Mouse (Mus musculus): ENCODE results near the gene Armc9. TPM values are rescaled to one million over a fixed set of nuclear protein-coding genes. Genes with fewer than 3 reads are reported as not detected.

The Armc9 gene
- 8.1 TPM for polyA plus RNA-seq (2014; fragmentation: Illumina TruSeq; extraction: RNeasy Lipid Tissue Mini Kit (QIAGEN cat#74804); ENCODE audit: low read depth, low replicate concordance)

DNA sequence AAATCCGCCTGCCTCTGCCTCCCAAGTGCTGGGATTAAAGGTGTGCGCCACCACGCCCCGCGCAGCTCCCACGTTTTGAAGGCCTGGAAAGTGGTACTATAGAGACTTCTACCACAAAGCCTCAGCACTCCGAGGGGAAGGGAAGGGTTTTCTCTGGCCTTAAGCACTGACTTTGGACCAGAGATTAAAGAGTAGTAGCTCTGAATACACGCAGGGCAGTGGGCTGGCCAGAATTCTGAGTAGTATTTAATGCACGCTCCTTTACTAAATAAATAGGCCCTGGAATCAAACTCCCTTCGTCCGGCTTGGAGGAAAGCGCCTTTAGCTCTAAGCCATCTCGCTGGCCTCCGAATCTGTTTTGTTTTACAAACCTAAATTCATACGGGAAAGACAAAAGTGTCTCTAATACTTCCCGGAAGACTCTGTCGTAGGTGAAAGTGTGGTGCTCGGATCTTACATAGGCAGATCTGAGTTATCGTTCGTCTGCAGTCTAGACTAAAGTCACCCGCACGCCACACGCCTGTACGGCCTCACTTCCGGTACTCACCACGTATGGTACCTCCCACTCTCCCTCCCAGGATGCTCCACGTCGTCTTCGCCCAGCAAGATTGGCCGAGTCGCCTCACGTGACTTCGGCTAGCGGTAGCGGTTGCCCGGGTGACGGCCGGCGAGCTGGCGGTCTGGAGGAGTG lies at the start of gene Armc9:
Gene Armc9, plus strand, starts transcription at position 648 of the 691 bp plus-strand sequence.

GRCm38 (mm10) chr1:86111779-86112178 lies 42.8 kb upstream of the Armc9 start, which contains the start of gene Htr2b:
Htr2b (minus strand) TSS chr1:86111970.

DNA sequence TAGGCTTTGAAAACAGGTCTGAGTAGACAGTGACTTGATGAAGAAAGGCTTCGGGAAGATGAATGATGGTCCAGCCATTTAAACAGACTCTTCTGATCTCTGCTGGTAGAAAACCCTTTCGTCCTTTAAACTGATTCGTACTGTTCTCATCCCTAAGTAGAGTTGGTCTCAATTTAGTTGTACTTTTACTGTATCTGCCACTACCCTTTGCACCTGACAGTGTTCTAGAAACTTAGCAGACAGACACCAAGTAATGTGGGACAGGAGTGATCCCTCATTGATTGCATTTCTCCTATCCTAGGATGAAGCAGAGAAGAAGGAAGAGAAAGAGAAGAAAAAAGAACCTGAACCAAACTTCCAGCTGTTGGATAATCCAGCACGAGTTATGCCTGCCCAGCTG lies 21.2 kb upstream of the Armc9 start, which contains the start of gene Gm21972:
Gene Gm21972, plus strand, starts transcription at position 301 of the 400 bp plus-strand sequence.

DNA sequence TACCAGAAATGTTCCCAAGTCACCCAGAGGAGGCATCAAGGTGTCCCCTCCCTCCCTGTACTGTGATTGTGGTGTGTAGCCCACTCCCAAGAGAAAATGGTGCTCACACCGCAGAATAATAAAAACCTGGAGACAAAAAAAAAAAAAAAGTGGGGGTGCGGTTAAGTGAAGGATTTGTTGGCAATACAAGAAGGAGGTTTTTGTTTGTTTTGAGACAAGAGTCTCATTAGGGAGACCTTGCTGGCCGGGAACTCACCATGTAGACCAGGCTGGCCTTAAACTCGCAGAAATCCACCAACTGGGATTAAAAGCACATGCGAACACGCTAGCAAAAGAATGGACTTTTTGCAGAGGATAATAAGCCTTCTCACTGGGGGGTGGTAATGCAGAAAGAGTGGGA lies 148.0 kb downstream of the Armc9 start, which contains the start of gene B3gnt7:
Gene B3gnt7, plus strand, starts transcription at position 301 of the 400 bp plus-strand sequence.

Other genes with a start within 250 kb of the Armc9 start
- gene 4933407L21Rik, start 226.3 kb upstream of the Armc9 start, polyA plus RNA-seq (2014; fragmentation: Illumina TruSeq; extraction: RNeasy Lipid Tissue Mini Kit (QIAGEN cat#74804); ENCODE audit: low read depth, low replicate concordance) = not detected
- not detected for gene Gpr55, start 193.8 kb upstream of the Armc9 start, polyA plus RNA-seq (2014; fragmentation: Illumina TruSeq; extraction: RNeasy Lipid Tissue Mini Kit (QIAGEN cat#74804); ENCODE audit: low read depth, low replicate concordance)
- not detected for gene Spata3, start 138.0 kb upstream of the Armc9 start, polyA plus RNA-seq (2014; fragmentation: Illumina TruSeq; extraction: RNeasy Lipid Tissue Mini Kit (QIAGEN cat#74804); ENCODE audit: low read depth, low replicate concordance)
- gene 2810459M11Rik, start 108.9 kb upstream of the Armc9 start, polyA plus RNA-seq (2014; fragmentation: Illumina TruSeq; extraction: RNeasy Lipid Tissue Mini Kit (QIAGEN cat#74804); ENCODE audit: low read depth, low replicate concordance) = 0.12 TPM
- 145 TPM for gene Psmd1, start 90.4 kb upstream of the Armc9 start, polyA plus RNA-seq (2014; fragmentation: Illumina TruSeq; extraction: RNeasy Lipid Tissue Mini Kit (QIAGEN cat#74804); ENCODE audit: low read depth, low replicate concordance)
- gene Htr2b, start 42.8 kb upstream of the Armc9 start, polyA plus RNA-seq (2014; fragmentation: Illumina TruSeq; extraction: RNeasy Lipid Tissue Mini Kit (QIAGEN cat#74804); ENCODE audit: low read depth, low replicate concordance) = 0.81 TPM
- gene Gm21972, start 21.1 kb upstream of the Armc9 start, polyA plus RNA-seq (2014; fragmentation: Illumina TruSeq; extraction: RNeasy Lipid Tissue Mini Kit (QIAGEN cat#74804); ENCODE audit: low read depth, low replicate concordance) = not detected
- 0.93 TPM for gene B3gnt7, start 148.1 kb downstream of the Armc9 start, polyA plus RNA-seq (2014; fragmentation: Illumina TruSeq; extraction: RNeasy Lipid Tissue Mini Kit (QIAGEN cat#74804); ENCODE audit: low read depth, low replicate concordance)
- gene Ncl, start 204.6 kb downstream of the Armc9 start, polyA plus RNA-seq (2014; fragmentation: Illumina TruSeq; extraction: RNeasy Lipid Tissue Mini Kit (QIAGEN cat#74804); ENCODE audit: low read depth, low replicate concordance) = 323 TPM

Data from kidney, adult 10 weeks (tissue).